Mouse (Mus musculus): ENCODE measurements around the gene Nelfb. TPM values are rescaled to one million over a fixed set of nuclear protein-coding genes. Genes with fewer than 3 reads are reported as not detected.

Nelfb gene
- polyA plus RNA-seq, 1 experiment = 37.2 TPM

GRCm38 (mm10) chr2:25238106-25238505 lies 26.8 kb upstream of the Nelfb start:
- Histone ChIP-seq H3K27me3 (ENCODE audit: control insufficient read depth, insufficient read depth, low read length) (no peaks in the 10 kb centered on the region; the same call in 1 of the 2 replicates), H3K27ac (ENCODE audit: insufficient read depth, low read depth, low read length) (no peak overlapping the region; the same call in 1 of the 2 replicates), H3K36me3 (ENCODE audit: control insufficient read depth, insufficient read depth, low read length) (no peaks in the 10 kb centered on the region), H3K4me3 (ENCODE audit: low read depth, low read length) (no peak overlapping the region), H3K4me1 (ENCODE audit: control insufficient read depth, insufficient read depth, insufficient read length, low read length) (peaks cover 50% of the 10 kb centered on the region)
- no peak for TF ChIP-seq POLR2A (IDR thresholded peaks at IDR 0.05; ENCODE audit: low read depth, low read length)
- TF ChIP-seq CTCF (IDR thresholded peaks at IDR 0.05; ENCODE audit: extremely low read depth, insufficient read length, insufficient replicate concordance, low read depth, low read length) = no peak

- 21% methylated on average over 4 of the region's 4 CpGs for WGBS
- TF ChIP-seq CTCF (IDR thresholded peaks at IDR 0.05; ENCODE audit: extremely low read depth, insufficient read length, insufficient replicate concordance, low read depth, low read length) = no peak
- TF ChIP-seq POLR2A (IDR thresholded peaks at IDR 0.05; ENCODE audit: low read depth, low read length) = no peak
- Histone ChIP-seq H3K27ac (ENCODE audit: insufficient read depth, low read depth, low read length) (peak overlapping the region; percentile 10; the same call in 1 of the 2 replicates), H3K4me3 (ENCODE audit: low read depth, low read length) (no peak overlapping the region), H3K36me3 (ENCODE audit: control insufficient read depth, insufficient read depth, low read length) (no peaks in the 10 kb centered on the region), H3K27me3 (ENCODE audit: control insufficient read depth, insufficient read depth, low read length) (no peaks in the 10 kb centered on the region; the same call in 1 of the 2 replicates), H3K4me1 (ENCODE audit: control insufficient read depth, insufficient read depth, insufficient read length, low read length) (peaks cover 47% of the 10 kb centered on the region)
These were observed 26.2 kb upstream of the Nelfb start for GRCm38 (mm10) chr2:25237522-25237921.

DNA sequence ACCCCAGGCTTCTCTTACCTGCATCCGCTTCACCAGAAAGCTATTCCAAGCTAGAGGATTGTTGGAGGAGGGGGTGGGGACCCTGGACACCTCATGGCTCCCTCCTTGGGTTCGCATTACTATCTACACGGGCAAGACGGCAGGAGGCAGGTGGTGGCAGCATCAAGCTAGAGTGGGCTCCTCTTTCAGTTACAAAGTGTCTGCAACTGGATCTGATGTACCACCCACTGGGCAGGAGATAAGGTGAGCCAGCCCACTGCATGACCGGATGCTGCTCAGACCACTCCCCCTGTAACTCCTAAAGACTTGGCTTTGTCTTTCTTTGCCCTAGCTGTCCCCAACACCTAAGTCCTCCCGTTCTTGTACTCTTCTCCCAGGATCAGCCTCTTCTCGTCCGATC lies 25.3 kb upstream of the Nelfb start, which contains the start of gene Rnf224:
Rnf224 (minus strand) TSS at position 174 of the 400 bp plus-strand sequence.
- WGBS = 66% methylated on average over 8 of the region's 8 CpGs
- Histone ChIP-seq H3K4me3 (ENCODE audit: low read depth, low read length) (no peak within 1 kb of the TSS), H3K27me3 (ENCODE audit: control insufficient read depth, insufficient read depth, low read length) (no peaks in the 10 kb centered on the region), H3K4me1 (ENCODE audit: control insufficient read depth, insufficient read depth, insufficient read length, low read length) (peaks cover 47% of the 10 kb centered on the region), H3K36me3 (ENCODE audit: control insufficient read depth, insufficient read depth, low read length) (no peaks in the 10 kb centered on the region), H3K27ac (ENCODE audit: insufficient read depth, low read depth, low read length) (0 out of 2 replicates have a peak within 1 kb of the TSS, but pooled peaks have one; percentile 53)
- TF ChIP-seq CTCF (IDR thresholded peaks at IDR 0.05; ENCODE audit: extremely low read depth, insufficient read length, insufficient replicate concordance, low read depth, low read length) = no peak
- TF ChIP-seq POLR2A (IDR thresholded peaks at IDR 0.05; ENCODE audit: low read depth, low read length) = no peak

GRCm38 (mm10) chr2:25234551-25235220 lies 23.4 kb upstream of the Nelfb start:
- no peaks in the 10 kb centered on the region for H3K27me3 ChIP-seq (ENCODE audit: control insufficient read depth, insufficient read depth, low read length)
- H3K36me3 ChIP-seq (ENCODE audit: control insufficient read depth, insufficient read depth, low read length) = no peaks in the 10 kb centered on the region
- H3K27ac ChIP-seq (ENCODE audit: insufficient read depth, low read depth, low read length) = peak overlapping the region; percentile 86
- peaks cover 35% of the 10 kb centered on the region for H3K4me1 ChIP-seq (ENCODE audit: control insufficient read depth, insufficient read depth, insufficient read length, low read length)
- WGBS = 27% methylated on average over 5 of the region's 5 CpGs
- no peak overlapping the region for H3K4me3 ChIP-seq (ENCODE audit: low read depth, low read length)
- TF ChIP-seq POLR2A (IDR thresholded peaks at IDR 0.05; ENCODE audit: low read depth, low read length) (no peak), CTCF (IDR thresholded peaks at IDR 0.05; ENCODE audit: extremely low read depth, insufficient read length, insufficient replicate concordance, low read depth, low read length) (no peak)

DNA sequence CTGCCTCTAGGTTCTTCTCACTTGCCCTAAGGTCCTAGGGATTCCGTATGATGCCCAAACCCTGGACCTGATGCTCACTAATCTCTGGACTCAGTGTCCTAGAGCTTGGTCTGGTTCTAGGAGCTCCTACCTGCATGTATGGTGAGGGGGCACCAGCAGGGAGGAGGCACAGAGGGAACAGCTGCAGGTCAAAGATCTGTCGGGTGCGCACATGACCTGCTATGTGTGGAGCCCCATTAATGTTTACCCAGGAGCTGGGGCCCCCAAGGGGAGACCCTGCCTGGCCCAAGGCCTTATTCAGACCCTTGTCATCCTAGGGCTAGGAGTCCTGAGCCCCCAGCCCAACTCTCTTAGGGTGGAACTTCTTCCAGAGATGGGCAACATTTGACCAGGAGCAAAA lies 22.8 kb upstream of the Nelfb start, which contains the start of gene Slc34a3:
Slc34a3 (minus strand) TSS at position 315 of the 400 bp plus-strand sequence.
- Histone ChIP-seq H3K27me3 (ENCODE audit: control insufficient read depth, insufficient read depth, low read length) (no peaks in the 10 kb centered on the region), H3K4me3 (ENCODE audit: low read depth, low read length) (no peak within 1 kb of the TSS), H3K27ac (ENCODE audit: insufficient read depth, low read depth, low read length) (peak within 1 kb of the TSS; percentile 86), H3K4me1 (ENCODE audit: control insufficient read depth, insufficient read depth, insufficient read length, low read length) (peaks cover 37% of the 10 kb centered on the region), H3K36me3 (ENCODE audit: control insufficient read depth, insufficient read depth, low read length) (no peaks in the 10 kb centered on the region)
- TF ChIP-seq POLR2A (IDR thresholded peaks at IDR 0.05; ENCODE audit: low read depth, low read length) (no peak), CTCF (IDR thresholded peaks at IDR 0.05; ENCODE audit: extremely low read depth, insufficient read length, insufficient replicate concordance, low read depth, low read length) (no peak)
- 41% methylated on average over 3 of the region's 3 CpGs for WGBS

DNA sequence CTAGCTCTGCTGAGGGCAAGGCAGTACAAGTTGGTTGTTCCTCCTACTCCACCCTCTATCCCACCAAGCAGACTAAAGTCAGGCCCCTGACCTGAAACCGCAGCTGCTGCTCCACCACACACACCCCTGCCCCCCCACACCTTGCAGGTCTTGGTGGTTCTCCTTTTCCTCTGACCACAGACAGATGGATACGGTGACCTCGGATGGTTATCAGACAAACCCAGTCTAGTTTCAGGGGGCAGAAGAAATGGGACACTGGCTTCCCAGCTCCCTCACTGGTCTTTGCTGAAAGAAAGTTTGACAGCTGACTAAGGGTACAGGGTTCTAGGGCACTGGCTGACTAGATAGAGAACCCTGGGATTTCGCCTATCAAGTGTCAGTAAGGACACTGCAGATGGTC lies 22.1 kb upstream of the Nelfb start:
- peaks cover 40% of the 10 kb centered on the region for H3K4me1 ChIP-seq (ENCODE audit: control insufficient read depth, insufficient read depth, insufficient read length, low read length)
- 73% methylated on average over 4 of the region's 4 CpGs for WGBS
- TF ChIP-seq POLR2A (IDR thresholded peaks at IDR 0.05; ENCODE audit: low read depth, low read length) (no peak), CTCF (IDR thresholded peaks at IDR 0.05; ENCODE audit: extremely low read depth, insufficient read length, insufficient replicate concordance, low read depth, low read length) (no peak)
- H3K27ac ChIP-seq (ENCODE audit: insufficient read depth, low read depth, low read length) = no peak overlapping the region
- no peak overlapping the region for H3K4me3 ChIP-seq (ENCODE audit: low read depth, low read length)
- H3K36me3 ChIP-seq (ENCODE audit: control insufficient read depth, insufficient read depth, low read length) = no peaks in the 10 kb centered on the region
- H3K27me3 ChIP-seq (ENCODE audit: control insufficient read depth, insufficient read depth, low read length) = no peaks in the 10 kb centered on the region

- H3K27ac ChIP-seq (ENCODE audit: insufficient read depth, low read depth, low read length) = no peak overlapping the region
- WGBS = 78% methylated on average over 12 of the region's 12 CpGs
- H3K27me3 ChIP-seq (ENCODE audit: control insufficient read depth, insufficient read depth, low read length) = no peaks in the 10 kb centered on the region
- no peak for TF ChIP-seq POLR2A (IDR thresholded peaks at IDR 0.05; ENCODE audit: low read depth, low read length)
- no peak for TF ChIP-seq CTCF (IDR thresholded peaks at IDR 0.05; ENCODE audit: extremely low read depth, insufficient read length, insufficient replicate concordance, low read depth, low read length)
- H3K36me3 ChIP-seq (ENCODE audit: control insufficient read depth, insufficient read depth, low read length) = no peaks in the 10 kb centered on the region
- peaks cover 29% of the 10 kb centered on the region for H3K4me1 ChIP-seq (ENCODE audit: control insufficient read depth, insufficient read depth, insufficient read length, low read length)
- H3K4me3 ChIP-seq (ENCODE audit: low read depth, low read length) = no peak overlapping the region
These were observed 19.7 kb upstream of the Nelfb start for GRCm38 (mm10) chr2:25231038-25231437.
